Mouse (Mus musculus): Measurements from ENCODE around the gene Gpc3.

Gpc3 gene

DNA sequence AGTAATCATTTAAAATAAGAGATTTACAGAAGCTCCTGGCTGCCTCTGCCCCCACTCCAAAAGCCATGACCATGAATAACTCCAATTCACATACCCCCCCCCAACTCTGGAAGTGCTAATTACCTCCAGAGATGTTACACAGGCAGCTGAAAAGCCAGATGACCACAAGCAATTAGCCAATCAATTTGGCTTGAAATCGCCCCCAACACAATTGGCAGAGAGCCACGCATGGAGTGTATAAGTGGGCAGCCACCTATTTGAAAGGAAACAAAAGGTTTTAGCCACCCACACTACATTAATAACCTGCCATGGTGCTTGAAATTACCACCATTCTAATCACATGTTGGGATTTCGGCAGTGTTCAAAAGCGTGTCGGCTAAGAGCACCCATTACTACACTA, 55.2 kb downstream of the Gpc3 start:
- no peak for DNase-seq (ENCODE audit: low read depth, low spot score)

GRCm38 (mm10) chrX:52557489-52557888, 56.3 kb downstream of the Gpc3 start:
- no peak for DNase-seq (ENCODE audit: low read depth, low spot score)

GRCm38 (mm10) chrX:52551296-52551695, 62.5 kb downstream of the Gpc3 start:
- no peak for DNase-seq (ENCODE audit: low read depth, low spot score)

DNA sequence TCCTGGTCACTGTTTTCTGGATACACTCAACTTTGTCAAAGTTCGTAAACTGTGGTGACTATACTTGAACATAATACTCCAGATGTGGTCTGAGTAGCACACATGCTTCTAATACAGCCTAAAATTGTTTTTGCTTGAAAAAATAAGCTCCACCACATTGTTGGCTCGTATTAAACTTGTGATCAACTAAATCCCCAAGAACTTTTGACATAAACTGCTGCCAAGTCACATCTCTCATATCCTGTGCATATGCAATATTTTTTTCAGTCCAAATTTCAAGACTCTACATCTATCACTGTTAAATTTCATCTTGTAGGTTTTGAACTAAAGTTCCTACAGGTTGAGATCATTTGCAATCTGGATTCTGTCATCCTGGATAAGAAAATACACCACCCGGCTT, 69.1 kb downstream of the Gpc3 start:
- no peak for DNase-seq (ENCODE audit: low read depth, low spot score)

GRCm38 (mm10) chrX:52537282-52537681, 76.5 kb downstream of the Gpc3 start:
- DNase-seq (ENCODE audit: low read depth, low spot score) = no peak

DNA sequence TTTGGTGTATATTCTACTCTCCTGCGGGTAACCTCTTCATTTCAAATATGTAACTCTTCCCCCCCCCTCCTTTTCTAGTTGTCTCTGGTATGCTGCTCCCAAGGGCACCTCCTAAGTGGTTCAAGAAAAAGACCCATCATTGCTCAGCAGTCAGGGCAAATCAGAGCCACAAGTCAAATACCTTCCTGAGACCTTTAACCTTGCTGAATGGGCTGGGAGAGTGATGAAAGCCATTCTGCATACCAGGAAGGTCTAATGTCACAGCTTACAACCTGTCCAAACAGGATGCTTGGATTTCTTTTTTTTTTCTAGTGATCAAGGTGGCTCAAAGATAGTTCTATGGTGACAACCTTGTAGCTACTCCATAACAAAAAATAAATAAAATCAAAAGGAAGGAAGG, 80.0 kb downstream of the Gpc3 start:
- peak; percentile 2 for DNase-seq (ENCODE audit: low read depth, low spot score)

- no peak for DNase-seq (ENCODE audit: low read depth, low spot score)
Observed at GRCm38 (mm10) chrX:52533098-52533497, 80.7 kb downstream of the Gpc3 start.

DNA sequence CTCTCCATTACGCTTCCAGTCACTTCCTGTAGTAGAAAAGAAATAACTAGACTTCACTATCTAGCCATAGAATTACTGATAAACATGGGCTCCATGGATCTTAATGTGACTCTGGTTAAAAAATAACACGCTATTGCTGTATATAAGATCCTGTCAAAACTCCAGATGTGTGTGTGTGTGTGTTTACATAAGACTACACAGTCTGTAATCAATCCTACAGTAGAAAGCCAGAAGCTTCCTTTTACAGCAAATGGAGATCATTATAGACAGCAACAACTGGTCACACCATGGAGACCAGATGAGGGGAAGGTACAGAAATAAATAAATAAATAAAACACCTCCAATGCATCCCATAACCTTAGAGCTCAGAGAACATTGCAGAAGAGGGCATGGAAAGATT, 81.6 kb downstream of the Gpc3 start:
- DNase-seq (ENCODE audit: low read depth, low spot score) = no peak

GRCm38 (mm10) chrX:52526086-52526485, 87.7 kb downstream of the Gpc3 start:
- no peak for DNase-seq (ENCODE audit: low read depth, low spot score)

- no peak for DNase-seq (ENCODE audit: low read depth, low spot score)
Observed at GRCm38 (mm10) chrX:52525132-52525531, 88.6 kb downstream of the Gpc3 start.

GRCm38 (mm10) chrX:52514553-52514952, 99.2 kb downstream of the Gpc3 start:
- DNase-seq (ENCODE audit: low read depth, low spot score) = no peak

GRCm38 (mm10) chrX:52511151-52511550, 102.6 kb downstream of the Gpc3 start:
- no peak for DNase-seq (ENCODE audit: low read depth, low spot score)

- no peak for DNase-seq (ENCODE audit: low read depth, low spot score)
Observed at GRCm38 (mm10) chrX:52503857-52504256, 109.9 kb downstream of the Gpc3 start.

DNA sequence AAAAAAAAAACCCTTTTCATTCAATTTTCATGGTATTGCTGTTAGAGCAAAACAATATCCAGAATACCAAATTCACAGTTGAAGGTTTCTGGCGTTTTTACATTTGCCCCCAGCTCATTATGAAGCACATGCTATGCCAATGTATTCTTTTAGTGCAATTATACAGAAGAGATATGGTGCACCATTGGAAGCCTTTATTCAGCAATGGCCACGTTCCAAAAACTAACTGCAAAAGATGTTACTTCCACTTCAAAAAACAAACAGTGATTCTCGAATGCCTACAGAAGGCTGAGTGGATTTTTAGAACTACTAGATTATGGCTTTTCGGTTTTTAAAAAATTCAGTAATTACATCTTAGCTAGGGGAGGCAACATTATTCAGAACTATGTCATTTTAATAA, 124.3 kb downstream of the Gpc3 start:
- no peak for DNase-seq (ENCODE audit: low read depth, low spot score)

GRCm38 (mm10) chrX:52455074-52455588, 158.6 kb downstream of the Gpc3 start:
- DNase-seq (ENCODE audit: low read depth, low spot score) = no peak

DNA sequence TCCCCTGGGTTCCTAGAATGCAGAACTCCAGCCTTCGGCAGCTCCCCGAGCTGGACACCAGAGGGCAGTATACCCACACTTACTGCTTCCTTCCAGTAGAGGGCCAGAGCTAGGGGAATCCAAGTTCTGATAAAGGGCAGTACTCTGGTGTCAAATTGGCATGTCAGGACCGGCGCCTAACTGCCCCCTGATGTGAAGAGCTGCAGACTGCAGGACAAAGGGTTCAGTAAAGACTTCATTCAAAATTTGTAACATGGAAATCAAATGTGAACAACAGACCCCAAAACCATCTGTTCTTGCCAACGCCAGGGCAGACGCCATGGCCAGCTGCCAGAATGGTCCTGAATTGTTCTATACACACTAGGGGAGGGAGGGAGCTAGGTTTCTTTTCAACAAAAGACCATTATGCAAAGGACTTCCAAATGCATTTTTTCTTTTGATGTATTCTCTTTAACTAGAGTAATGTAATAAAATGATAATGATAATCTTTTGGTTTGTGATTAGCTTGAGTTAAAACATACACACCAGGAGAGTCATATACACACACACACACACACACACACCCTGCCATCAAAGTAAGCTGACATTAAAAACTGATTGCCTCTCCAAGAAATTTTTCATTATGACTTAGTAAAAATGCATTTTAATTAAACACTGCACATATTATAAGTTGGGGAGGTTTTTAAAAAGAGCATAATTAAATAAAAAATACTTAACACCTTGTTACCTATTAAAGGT, 160.1 kb downstream of the Gpc3 start:
- peak; percentile 68 for DNase-seq (ENCODE audit: low read depth, low spot score)

GRCm38 (mm10) chrX:52449177-52449576, 164.6 kb downstream of the Gpc3 start:
- DNase-seq (ENCODE audit: low read depth, low spot score) = no peak

DNA sequence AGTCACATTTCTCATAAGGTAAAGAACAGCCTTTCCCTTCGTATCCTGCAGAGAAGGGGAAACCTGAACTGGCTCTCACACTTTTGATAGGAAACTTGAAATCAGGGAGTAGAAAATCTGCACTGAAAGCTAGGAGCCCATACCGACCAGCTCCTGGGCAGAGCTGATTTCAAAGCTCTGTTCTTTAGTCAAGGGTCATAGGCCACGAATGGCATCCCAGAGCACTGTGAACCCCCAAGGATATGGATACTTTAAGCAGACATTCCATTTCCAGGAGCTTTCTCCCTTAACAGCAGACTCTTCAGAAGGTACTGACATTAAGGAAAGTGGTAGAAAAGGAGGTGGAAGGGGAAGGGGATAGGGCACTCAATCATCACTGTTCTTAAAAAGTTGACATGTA, 165.3 kb downstream of the Gpc3 start:
- no peak for DNase-seq (ENCODE audit: low read depth, low spot score)

DNA sequence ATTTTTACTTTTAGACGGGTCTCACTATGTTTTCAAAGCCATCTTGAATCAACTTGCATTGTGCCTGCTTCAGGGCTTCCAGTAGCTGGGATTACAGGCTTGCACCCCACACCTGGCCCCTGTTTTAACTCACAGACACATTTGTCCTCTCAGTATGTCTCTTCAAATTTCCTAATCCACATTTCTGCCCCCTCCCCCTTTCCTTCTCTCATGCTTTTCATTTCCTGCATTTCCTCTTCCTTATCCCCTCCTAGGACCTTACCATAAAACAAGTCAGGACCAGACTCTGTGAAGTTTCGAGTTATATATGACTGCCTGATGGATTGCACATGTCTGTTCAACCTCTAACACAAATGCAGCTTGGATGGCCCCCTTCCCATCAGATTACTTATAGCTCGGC, 167.2 kb downstream of the Gpc3 start:
- DNase-seq (ENCODE audit: low read depth, low spot score) = no peak

DNA sequence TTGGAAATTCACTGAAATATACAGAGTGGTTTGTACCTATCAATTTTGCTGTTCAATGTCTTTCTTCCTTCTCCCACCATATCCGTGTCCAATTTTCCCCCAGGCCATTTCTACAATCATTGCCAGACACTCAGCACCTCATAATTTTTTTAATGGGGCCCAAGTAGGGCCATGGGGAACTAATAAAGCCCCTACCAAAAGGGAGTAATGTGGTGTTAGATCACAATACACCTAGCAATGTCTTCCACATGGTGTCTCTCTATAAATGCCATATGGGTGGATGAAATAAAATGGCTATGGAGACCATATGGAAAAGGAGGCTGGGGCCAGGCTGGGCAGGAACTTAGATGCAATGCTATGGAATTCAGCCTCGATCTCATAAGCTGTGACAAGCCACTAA, 168.8 kb downstream of the Gpc3 start:
- DNase-seq (ENCODE audit: low read depth, low spot score) = no peak

- DNase-seq (ENCODE audit: low read depth, low spot score) = peak; percentile 18
Observed at GRCm38 (mm10) chrX:52441798-52442197, 172.0 kb downstream of the Gpc3 start.

DNA sequence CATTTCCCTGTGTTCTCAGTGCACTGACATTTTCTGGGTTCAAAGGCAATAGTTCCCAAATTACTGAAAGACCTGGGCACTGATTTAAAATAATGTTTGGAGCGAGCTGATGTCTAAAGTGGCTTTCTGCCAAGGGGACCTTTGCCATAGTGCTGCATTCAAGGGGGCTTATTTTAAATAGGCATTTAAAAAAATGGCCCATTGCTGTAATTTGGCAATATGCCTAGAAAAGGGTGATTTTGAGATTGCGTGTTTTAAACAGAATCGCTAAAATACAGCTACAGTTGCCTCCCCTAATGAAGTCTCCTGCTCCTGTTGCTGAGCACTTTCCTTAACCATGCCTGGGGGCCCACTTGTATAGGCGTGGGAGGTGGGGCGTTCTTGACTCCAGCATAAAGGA, 174.3 kb downstream of the Gpc3 start:
- no peak for DNase-seq (ENCODE audit: low read depth, low spot score)

- DNase-seq (ENCODE audit: low read depth, low spot score) = no peak
Observed at GRCm38 (mm10) chrX:52425605-52426004, 188.1 kb downstream of the Gpc3 start.

GRCm38 (mm10) chrX:52419850-52420249, 193.9 kb downstream of the Gpc3 start:
- no peak for DNase-seq (ENCODE audit: low read depth, low spot score)
